Mouse (Mus musculus) embryonic facial prominence, embryonic 15.5 days (tissue): Measurements from ENCODE around the gene Cdh20. TPM values are rescaled to one million over a fixed set of nuclear protein-coding genes. Genes with fewer than 3 reads are reported as not detected.

Source experiments
- ATAC-seq: fragments of 200-750 bp; cut with Nextera tagmentation; 2 replicates; pipeline ENCODE4 v1.8.0; 2017; ENCODE audit warnings: low read depth, moderate TSS enrichment; ENCODE audit not compliant: insufficient number of reproducible peaks, low FRiP score, low TSS enrichment
- H3K27ac ChIP-seq: fragments of 300-500 bp; sonication (generic); replicated peaks from 2 replicates; pipeline ENCODE4 v1.5.1; 2015; ENCODE audit warnings: mild to moderate bottlenecking, inconsistent platforms
- H3K27me3 ChIP-seq: fragments of 300-500 bp; sonication (generic); 2 replicates; pipeline ENCODE4 v1.6.1; 2015; ENCODE audit warnings: inconsistent platforms
- H3K36me3 ChIP-seq: fragments of 300-500 bp; sonication (generic); 2 replicates; pipeline ENCODE4 v1.6.1; 2015; ENCODE audit warnings: mild to moderate bottlenecking, inconsistent platforms
- H3K4me1 ChIP-seq: fragments of 300-500 bp; sonication (generic); 2 replicates; pipeline ENCODE4 v1.6.1; 2015; ENCODE audit warnings: inconsistent platforms
- H3K4me2 ChIP-seq: fragments of 300-500 bp; sonication (generic); replicated peaks from 2 replicates; pipeline ENCODE4 v1.6.1; 2015; ENCODE audit warnings: mild to moderate bottlenecking, inconsistent platforms
- H3K4me3 ChIP-seq: fragments of 300-500 bp; sonication (generic); replicated peaks from 2 replicates; pipeline ENCODE4 v1.5.1; 2015; ENCODE audit warnings: mild to moderate bottlenecking, inconsistent platforms
- H3K9ac ChIP-seq: fragments of 300-500 bp; sonication (generic); 2 replicates; pipeline ENCODE4 v1.6.1; 2015; ENCODE audit warnings: inconsistent platforms
- H3K9me3 ChIP-seq: fragments of 300-500 bp; sonication (generic); replicated peaks from 2 replicates; pipeline ENCODE4 v1.6.1; 2016; ENCODE audit warnings: inconsistent platforms
- WGBS: fragments of 180-500 bp; shearing (Covaris S2); methylation state at CpG from one replicate; pipeline ENCODE4 v1.1.7; 2015; 5-methylcytosine and 5-hydroxymethylcytosine counted together
- polyA plus RNA-seq: library from polyadenylated mRNA; unstranded; fragments of >200 nt; fragmentation: Nextera tagmentation; extraction: Ambion mirVana; gene quantifications from 2 replicates; pipeline ENCODE4 v1.2.1, GENCODE M21; 2015

The Cdh20 gene
- polyA plus RNA-seq, 1 experiment from 2014 or later = 0.29 TPM

- WGBS = 84% methylated on average over 3 of the region's 3 CpGs
- H3K27ac ChIP-seq = no peak overlapping the region
- H3K4me2 ChIP-seq = no peak overlapping the region
- H3K9ac ChIP-seq = no peak overlapping the region
- no peaks in the 10 kb centered on the region for H3K9me3 ChIP-seq
- no peaks in the 10 kb centered on the region for H3K27me3 ChIP-seq
- no peak for ATAC-seq
- H3K36me3 ChIP-seq = no peaks in the 10 kb centered on the region
- no peak overlapping the region for H3K4me3 ChIP-seq
- no peaks in the 10 kb centered on the region for H3K4me1 ChIP-seq
Measured at GRCm38 (mm10) chr1:105041668-105042067, 273.3 kb downstream of the Cdh20 start.
